Mouse (Mus musculus): ENCODE measurements around the gene Rhog.

- TF ChIP-seq CTCF (IDR thresholded peaks at IDR 0.05; ENCODE audit: extremely low read depth, insufficient read depth, insufficient read length, insufficient replicate concordance) (no peak), POLR2A (IDR thresholded peaks at IDR 0.05; ENCODE audit: low read depth, low read length) (no peak)
These were observed 12.9 kb downstream of the Rhog start for GRCm38 (mm10) chr7:102242917-102243316.
